Mouse (Mus musculus): ENCODE measurements around the gene Slc16a13. TPM values are rescaled to one million over a fixed set of nuclear protein-coding genes. Genes with fewer than 3 reads are reported as not detected.
A peak's percentile ranks its signal among the peaks of the same experiment; 100 is the strongest.

Slc16a13 gene
- polyA plus RNA-seq, 1 experiment from 2014 or later, result 6.9 TPM

GRCm38 (mm10) chr11:70207283-70207682 lies 13.6 kb downstream of the Slc16a13 start:
- H3K4me3 ChIP-seq (ENCODE audit: low read length), result no peak overlapping the region
- no peak overlapping the region for H3K27ac ChIP-seq (ENCODE audit: low read length)
- H3K27me3 ChIP-seq (ENCODE audit: control insufficient read depth, insufficient read depth, low read depth, low read length), result no peaks in the 10 kb centered on the region
- no peaks in the 10 kb centered on the region for H3K4me1 ChIP-seq (replicated peaks; ENCODE audit: control insufficient read depth, insufficient read depth, low read length)
- H3K9me3 ChIP-seq (ENCODE audit: control insufficient read depth, low read length), result no peaks in the 10 kb centered on the region
- no peak overlapping the region for H3K4me2 ChIP-seq (ENCODE audit: low read depth, low read length)
- 60% methylated on average over 7 of the region's 7 CpGs for WGBS
- H3K36me3 ChIP-seq (ENCODE audit: control insufficient read depth, insufficient read depth, low read length), result no peaks in the 10 kb centered on the region
- ATAC-seq (ENCODE audit: low read depth), result no peak
- H3K9ac ChIP-seq (ENCODE audit: low read length), result no peak overlapping the region

- Histone ChIP-seq H3K9me3 (ENCODE audit: control insufficient read depth, low read length) (no peaks in the 10 kb centered on the region), H3K4me3 (ENCODE audit: low read length) (no peak overlapping the region), H3K27me3 (ENCODE audit: control insufficient read depth, insufficient read depth, low read depth, low read length) (no peaks in the 10 kb centered on the region), H3K36me3 (ENCODE audit: control insufficient read depth, insufficient read depth, low read length) (no peaks in the 10 kb centered on the region), H3K27ac (ENCODE audit: low read length) (no peak overlapping the region), H3K4me1 (replicated peaks; ENCODE audit: control insufficient read depth, insufficient read depth, low read length) (no peaks in the 10 kb centered on the region), H3K4me2 (ENCODE audit: low read depth, low read length) (no peak overlapping the region), H3K9ac (ENCODE audit: low read length) (no peak overlapping the region)
- WGBS, result 62% methylated on average over 2 of the region's 2 CpGs
- ATAC-seq (ENCODE audit: low read depth), result no peak
Observed at GRCm38 (mm10) chr11:70206801-70207200, 14.1 kb downstream of the Slc16a13 start.

GRCm38 (mm10) chr11:70201691-70202090 lies 19.2 kb downstream of the Slc16a13 start:
- Histone ChIP-seq H3K27me3 (ENCODE audit: control insufficient read depth, insufficient read depth, low read depth, low read length) (no peaks in the 10 kb centered on the region), H3K9me3 (ENCODE audit: control insufficient read depth, low read length) (no peaks in the 10 kb centered on the region), H3K4me2 (ENCODE audit: low read depth, low read length) (no peak overlapping the region), H3K4me1 (replicated peaks; ENCODE audit: control insufficient read depth, insufficient read depth, low read length) (0 out of 2 replicates have a peak, but pooled peaks cover 2% of the 10 kb centered on the region), H3K4me3 (ENCODE audit: low read length) (no peak overlapping the region), H3K27ac (ENCODE audit: low read length) (no peak overlapping the region), H3K36me3 (ENCODE audit: control insufficient read depth, insufficient read depth, low read length) (no peaks in the 10 kb centered on the region), H3K9ac (ENCODE audit: low read length) (no peak overlapping the region)
- peak; percentile 56; the same call in 1 of the 2 replicates for ATAC-seq (ENCODE audit: low read depth)
- 36% methylated on average over 5 of the region's 5 CpGs for WGBS

- Histone ChIP-seq H3K9me3 (ENCODE audit: control insufficient read depth, low read length) (no peaks in the 10 kb centered on the region), H3K4me3 (ENCODE audit: low read length) (no peak overlapping the region), H3K9ac (ENCODE audit: low read length) (no peak overlapping the region), H3K4me1 (replicated peaks; ENCODE audit: control insufficient read depth, insufficient read depth, low read length) (0 out of 2 replicates have a peak, but pooled peaks cover 2% of the 10 kb centered on the region), H3K27ac (ENCODE audit: low read length) (no peak overlapping the region), H3K36me3 (ENCODE audit: control insufficient read depth, insufficient read depth, low read length) (no peaks in the 10 kb centered on the region), H3K4me2 (ENCODE audit: low read depth, low read length) (no peak overlapping the region), H3K27me3 (ENCODE audit: control insufficient read depth, insufficient read depth, low read depth, low read length) (no peaks in the 10 kb centered on the region)
- WGBS, result 71% methylated on average over 5 of the region's 5 CpGs
- no peak for ATAC-seq (ENCODE audit: low read depth)
Observed at GRCm38 (mm10) chr11:70200036-70200608, 20.7 kb downstream of the Slc16a13 start.

GRCm38 (mm10) chr11:70199107-70199506 lies 21.8 kb downstream of the Slc16a13 start:
- no peaks in the 10 kb centered on the region for H3K36me3 ChIP-seq (ENCODE audit: control insufficient read depth, insufficient read depth, low read length)
- 65% methylated on average over 8 of the region's 8 CpGs for WGBS
- no peaks in the 10 kb centered on the region for H3K27me3 ChIP-seq (ENCODE audit: control insufficient read depth, insufficient read depth, low read depth, low read length)
- 0 out of 2 replicates have a peak, but pooled peaks cover 2% of the 10 kb centered on the region for H3K4me1 ChIP-seq (replicated peaks; ENCODE audit: control insufficient read depth, insufficient read depth, low read length)
- no peaks in the 10 kb centered on the region for H3K9me3 ChIP-seq (ENCODE audit: control insufficient read depth, low read length)
- H3K9ac ChIP-seq (ENCODE audit: low read length), result no peak overlapping the region
- H3K4me3 ChIP-seq (ENCODE audit: low read length), result no peak overlapping the region
- H3K4me2 ChIP-seq (ENCODE audit: low read depth, low read length), result no peak overlapping the region
- no peak for ATAC-seq (ENCODE audit: low read depth)
- H3K27ac ChIP-seq (ENCODE audit: low read length), result no peak overlapping the region

- H3K36me3 ChIP-seq (ENCODE audit: control insufficient read depth, insufficient read depth, low read length), result no peaks in the 10 kb centered on the region
- no peaks in the 10 kb centered on the region for H3K9me3 ChIP-seq (ENCODE audit: control insufficient read depth, low read length)
- H3K4me2 ChIP-seq (ENCODE audit: low read depth, low read length), result no peak overlapping the region
- H3K4me3 ChIP-seq (ENCODE audit: low read length), result no peak overlapping the region
- ATAC-seq (ENCODE audit: low read depth), result no peak
- no peak overlapping the region for H3K9ac ChIP-seq (ENCODE audit: low read length)
- no peak overlapping the region for H3K27ac ChIP-seq (ENCODE audit: low read length)
- H3K27me3 ChIP-seq (ENCODE audit: control insufficient read depth, insufficient read depth, low read depth, low read length), result no peaks in the 10 kb centered on the region
- 90% methylated on average over 3 of the region's 3 CpGs for WGBS
- peaks cover 4% of the 10 kb centered on the region; the same call in 1 of the 2 replicates for H3K4me1 ChIP-seq (replicated peaks; ENCODE audit: control insufficient read depth, insufficient read depth, low read length)
Observed at GRCm38 (mm10) chr11:70198332-70198731, 22.5 kb downstream of the Slc16a13 start.

GRCm38 (mm10) chr11:70193354-70194285 lies 27.2 kb downstream of the Slc16a13 start:
- H3K4me2 ChIP-seq (ENCODE audit: low read depth, low read length), result no peak overlapping the region
- H3K9ac ChIP-seq (ENCODE audit: low read length), result no peak overlapping the region
- H3K27me3 ChIP-seq (ENCODE audit: control insufficient read depth, insufficient read depth, low read depth, low read length), result no peaks in the 10 kb centered on the region
- peak overlapping the region; percentile 37; the same call in 1 of the 2 replicates for H3K27ac ChIP-seq (ENCODE audit: low read length)
- no peaks in the 10 kb centered on the region for H3K9me3 ChIP-seq (ENCODE audit: control insufficient read depth, low read length)
- no peak overlapping the region for H3K4me3 ChIP-seq (ENCODE audit: low read length)
- H3K36me3 ChIP-seq (ENCODE audit: control insufficient read depth, insufficient read depth, low read length), result no peaks in the 10 kb centered on the region
- peaks cover 8% of the 10 kb centered on the region; the same call in 1 of the 2 replicates for H3K4me1 ChIP-seq (replicated peaks; ENCODE audit: control insufficient read depth, insufficient read depth, low read length)
- peak; percentile 89 for ATAC-seq (ENCODE audit: low read depth)
- WGBS, result 32% methylated on average over 11 of the region's 11 CpGs

GRCm38 (mm10) chr11:70192157-70192556 lies 28.7 kb downstream of the Slc16a13 start:
- H3K27ac ChIP-seq (ENCODE audit: low read length), result no peak overlapping the region
- no peak for ATAC-seq (ENCODE audit: low read depth)
- H3K4me3 ChIP-seq (ENCODE audit: low read length), result no peak overlapping the region
- H3K27me3 ChIP-seq (ENCODE audit: control insufficient read depth, insufficient read depth, low read depth, low read length), result no peaks in the 10 kb centered on the region
- WGBS, result 79% methylated on average over 4 of the region's 4 CpGs
- H3K9me3 ChIP-seq (ENCODE audit: control insufficient read depth, low read length), result no peaks in the 10 kb centered on the region
- H3K4me2 ChIP-seq (ENCODE audit: low read depth, low read length), result no peak overlapping the region
- no peak overlapping the region for H3K9ac ChIP-seq (ENCODE audit: low read length)
- H3K4me1 ChIP-seq (replicated peaks; ENCODE audit: control insufficient read depth, insufficient read depth, low read length), result peaks cover 6% of the 10 kb centered on the region; the same call in 1 of the 2 replicates
- H3K36me3 ChIP-seq (ENCODE audit: control insufficient read depth, insufficient read depth, low read length), result no peaks in the 10 kb centered on the region

- Histone ChIP-seq H3K9me3 (ENCODE audit: control insufficient read depth, low read length) (no peaks in the 10 kb centered on the region), H3K9ac (ENCODE audit: low read length) (no peak overlapping the region), H3K27me3 (ENCODE audit: control insufficient read depth, insufficient read depth, low read depth, low read length) (no peaks in the 10 kb centered on the region), H3K27ac (ENCODE audit: low read length) (no peak overlapping the region), H3K4me1 (replicated peaks; ENCODE audit: control insufficient read depth, insufficient read depth, low read length) (peaks cover 6% of the 10 kb centered on the region; the same call in 1 of the 2 replicates), H3K4me3 (ENCODE audit: low read length) (no peak overlapping the region), H3K4me2 (ENCODE audit: low read depth, low read length) (no peak overlapping the region), H3K36me3 (ENCODE audit: control insufficient read depth, insufficient read depth, low read length) (no peaks in the 10 kb centered on the region)
- 79% methylated on average over 6 of the region's 6 CpGs for WGBS
- no peak for ATAC-seq (ENCODE audit: low read depth)
Observed at GRCm38 (mm10) chr11:70191188-70191587, 29.7 kb downstream of the Slc16a13 start.

Measured in lung, embryonic 16.5 days (tissue).